Mouse (Mus musculus) liver, embryonic 13.5 days (tissue): ENCODE results near the gene Ccnyl1. TPM values are rescaled to one million over a fixed set of nuclear protein-coding genes. Genes with fewer than 3 reads are reported as not detected.
"Not testable (repeated sequence)": the region's sequence is repeated elsewhere in the genome, so short reads cannot be mapped to it uniquely, and the experiment has no call there.

Experiments
- ATAC-seq: fragments of 200-750 bp; cut with Nextera tagmentation; 2 replicates; pipeline ENCODE4 v1.8.0; 2017; ENCODE audit warnings: low read depth, mild to moderate bottlenecking, moderate number of reproducible peaks, moderate library complexity
- DNase-seq: peaks from one replicate; pipeline ENCODE4 v3.0.0; 2022
- H3K27ac ChIP-seq: fragments of 300-500 bp; sonication (generic); 2 replicates; pipeline ENCODE4 v1.5.1; 2015; ENCODE audit warnings: moderate library complexity, mild to moderate bottlenecking, inconsistent platforms
- H3K27me3 ChIP-seq: fragments of 300-500 bp; sonication (generic); 2 replicates; pipeline ENCODE4 v1.6.1; 2015; ENCODE audit warnings: mild to moderate bottlenecking, inconsistent platforms
- H3K36me3 ChIP-seq: fragments of 300-500 bp; sonication (generic); 2 replicates; pipeline ENCODE4 v1.6.1; 2015; ENCODE audit warnings: mild to moderate bottlenecking, inconsistent platforms
- H3K4me1 ChIP-seq: fragments of 300-500 bp; sonication (generic); replicated peaks from 2 replicates; pipeline ENCODE4 v1.6.1; 2015; ENCODE audit warnings: inconsistent platforms
- H3K4me2 ChIP-seq: fragments of 300-500 bp; sonication (generic); 2 replicates; pipeline ENCODE4 v1.6.1; 2015; ENCODE audit warnings: inconsistent platforms, mild to moderate bottlenecking, moderate library complexity
- H3K4me3 ChIP-seq: fragments of 300-500 bp; sonication (generic); replicated peaks from 2 replicates; pipeline ENCODE4 v1.5.1; 2015; ENCODE audit warnings: mild to moderate bottlenecking, inconsistent platforms
- H3K9ac ChIP-seq: fragments of 300-500 bp; sonication (generic); 2 replicates; pipeline ENCODE4 v1.6.1; 2015; ENCODE audit warnings: mild to moderate bottlenecking, inconsistent platforms
- H3K9me3 ChIP-seq: fragments of 300-500 bp; sonication (generic); replicated peaks from 2 replicates; pipeline ENCODE4 v1.6.1; 2016; ENCODE audit warnings: inconsistent platforms
- WGBS: fragments of 180-500 bp; shearing (Covaris S2); methylation state at CpG from one replicate; pipeline ENCODE4 v1.1.7; 2015; ENCODE audit not compliant: insufficient replicate concordance; 5-methylcytosine and 5-hydroxymethylcytosine counted together
- polyA plus RNA-seq: library from polyadenylated mRNA; unstranded; fragments of >200 nt; fragmentation: Nextera tagmentation; extraction: Ambion mirVana; gene quantifications from 2 replicates; pipeline ENCODE4 v1.2.1, GENCODE M21; 2015

The Ccnyl1 gene
- 0.87 and 1.1 TPM in 2 replicates for polyA plus RNA-seq

GRCm38 (mm10) chr1:64690213-64691013 lies at the start of gene Ccnyl1:
Gene Ccnyl1, plus strand, starts transcription at chr1:64690455.
- no peaks in the 10 kb centered on the region for H3K9me3 ChIP-seq
- H3K9ac ChIP-seq = peak within 1 kb of the TSS; percentile 90
- no peaks in the 10 kb centered on the region for H3K27me3 ChIP-seq
- under 1% methylated on average over 70 of the region's 71 CpGs for WGBS
- peak within 1 kb of the TSS; percentile 89 for H3K4me3 ChIP-seq
- ATAC-seq (peak; percentile 97), DNase-seq (peak; percentile 99)
- H3K27ac ChIP-seq = peak within 1 kb of the TSS; percentile 85
- peak within 1 kb of the TSS; percentile 98 for H3K4me2 ChIP-seq
- no peaks in the 10 kb centered on the region for H3K36me3 ChIP-seq
- H3K4me1 ChIP-seq = peaks cover 37% of the 10 kb centered on the region

GRCm38 (mm10) chr1:64641069-64641468 lies 49.2 kb upstream of the Ccnyl1 start:
- WGBS = 84% methylated on average over 6 of the region's 6 CpGs
- H3K4me3 ChIP-seq = no peak overlapping the region
- no peaks in the 10 kb centered on the region for H3K9me3 ChIP-seq
- ATAC-seq = no peak
- H3K4me2 ChIP-seq = no peak overlapping the region
- H3K27ac ChIP-seq = no peak overlapping the region
- no peaks in the 10 kb centered on the region for H3K36me3 ChIP-seq
- no peaks in the 10 kb centered on the region for H3K27me3 ChIP-seq
- no peak for DNase-seq
- H3K4me1 ChIP-seq = peaks cover 28% of the 10 kb centered on the region
- no peak overlapping the region for H3K9ac ChIP-seq

GRCm38 (mm10) chr1:64642541-64642940 lies 47.7 kb upstream of the Ccnyl1 start:
- H3K4me2 ChIP-seq, DNase-seq, H3K27ac ChIP-seq, H3K9ac ChIP-seq, ATAC-seq, H3K9me3 ChIP-seq, H3K36me3 ChIP-seq, H3K4me3 ChIP-seq, H3K27me3 ChIP-seq: not testable (repeated sequence)
- peaks cover 28% of the 10 kb centered on the region for H3K4me1 ChIP-seq
- WGBS = 89% methylated on average over 8 of the region's 8 CpGs

GRCm38 (mm10) chr1:64644513-64644912 lies 45.7 kb upstream of the Ccnyl1 start:
- no peak overlapping the region for H3K9ac ChIP-seq
- H3K4me1 ChIP-seq = peaks cover 11% of the 10 kb centered on the region
- no peak overlapping the region for H3K27ac ChIP-seq
- H3K36me3 ChIP-seq = no peaks in the 10 kb centered on the region
- WGBS = 76% methylated on average over 3 of the region's 3 CpGs
- no peak overlapping the region for H3K4me2 ChIP-seq
- no peaks in the 10 kb centered on the region for H3K9me3 ChIP-seq
- ATAC-seq (no peak), DNase-seq (no peak)
- H3K4me3 ChIP-seq = no peak overlapping the region
- H3K27me3 ChIP-seq = no peaks in the 10 kb centered on the region

GRCm38 (mm10) chr1:64649362-64650124 lies 40.7 kb upstream of the Ccnyl1 start:
- 69% methylated on average over 11 of the region's 11 CpGs for WGBS
- H3K36me3 ChIP-seq = no peaks in the 10 kb centered on the region
- no peak overlapping the region for H3K9ac ChIP-seq
- H3K27ac ChIP-seq = no peak overlapping the region
- no peaks in the 10 kb centered on the region for H3K9me3 ChIP-seq
- H3K4me3 ChIP-seq = no peak overlapping the region
- ATAC-seq = no peak
- DNase-seq = no peak
- no peaks in the 10 kb centered on the region for H3K27me3 ChIP-seq
- no peak overlapping the region for H3K4me2 ChIP-seq
- H3K4me1 ChIP-seq = peaks cover 6% of the 10 kb centered on the region; the same call in 1 of the 2 replicates

- H3K4me2 ChIP-seq = no peak overlapping the region
- ATAC-seq (no peak), DNase-seq (no peak)
- no peaks in the 10 kb centered on the region for H3K27me3 ChIP-seq
- no peaks in the 10 kb centered on the region for H3K4me1 ChIP-seq
- H3K27ac ChIP-seq = no peak overlapping the region
- 80% methylated on average over 6 of the region's 6 CpGs for WGBS
- H3K36me3 ChIP-seq = no peaks in the 10 kb centered on the region
- no peak overlapping the region for H3K9ac ChIP-seq
- no peak overlapping the region for H3K4me3 ChIP-seq
- H3K9me3 ChIP-seq = no peaks in the 10 kb centered on the region
These were observed 36.6 kb upstream of the Ccnyl1 start for GRCm38 (mm10) chr1:64653701-64654100.

- 49% methylated on average over 1 of the region's 1 CpGs for WGBS
- H3K9ac ChIP-seq = no peak overlapping the region
- no peaks in the 10 kb centered on the region for H3K27me3 ChIP-seq
- no peak overlapping the region for H3K4me2 ChIP-seq
- no peaks in the 10 kb centered on the region for H3K4me1 ChIP-seq
- no peaks in the 10 kb centered on the region for H3K9me3 ChIP-seq
- H3K4me3 ChIP-seq = no peak overlapping the region
- ATAC-seq = no peak
- no peak for DNase-seq
- no peaks in the 10 kb centered on the region for H3K36me3 ChIP-seq
- H3K27ac ChIP-seq = no peak overlapping the region
These were observed 34.8 kb upstream of the Ccnyl1 start for GRCm38 (mm10) chr1:64655415-64655814.

- no peak overlapping the region for H3K4me3 ChIP-seq
- DNase-seq (no peak), ATAC-seq (peak; percentile 70)
- no peaks in the 10 kb centered on the region for H3K4me1 ChIP-seq
- H3K27me3 ChIP-seq = no peaks in the 10 kb centered on the region
- no peak overlapping the region for H3K27ac ChIP-seq
- H3K36me3 ChIP-seq = no peaks in the 10 kb centered on the region
- H3K4me2 ChIP-seq = no peak overlapping the region
- WGBS = 63% methylated on average over 3 of the region's 3 CpGs
- H3K9ac ChIP-seq = no peak overlapping the region
- H3K9me3 ChIP-seq = no peaks in the 10 kb centered on the region
These were observed 33.7 kb upstream of the Ccnyl1 start for GRCm38 (mm10) chr1:64656423-64657129.

GRCm38 (mm10) chr1:64658876-64659275 lies 31.4 kb upstream of the Ccnyl1 start:
- no peaks in the 10 kb centered on the region for H3K4me1 ChIP-seq
- no peak overlapping the region for H3K27ac ChIP-seq
- H3K36me3 ChIP-seq = no peaks in the 10 kb centered on the region
- no peaks in the 10 kb centered on the region for H3K9me3 ChIP-seq
- WGBS = 37% methylated on average over 7 of the region's 7 CpGs
- no peak for DNase-seq
- no peak overlapping the region for H3K9ac ChIP-seq
- H3K27me3 ChIP-seq = no peaks in the 10 kb centered on the region
- no peak for ATAC-seq
- no peak overlapping the region for H3K4me2 ChIP-seq
- H3K4me3 ChIP-seq = no peak overlapping the region

- ATAC-seq (no peak), DNase-seq (no peak)
- Histone ChIP-seq H3K9ac (no peak overlapping the region), H3K27ac (no peak overlapping the region), H3K9me3 (no peaks in the 10 kb centered on the region), H3K27me3 (no peaks in the 10 kb centered on the region), H3K36me3 (no peaks in the 10 kb centered on the region), H3K4me2 (no peak overlapping the region), H3K4me3 (no peak overlapping the region), H3K4me1 (no peaks in the 10 kb centered on the region)
- 68% methylated on average over 2 of the region's 2 CpGs for WGBS
These were observed 23.1 kb upstream of the Ccnyl1 start for GRCm38 (mm10) chr1:64667111-64667633.

GRCm38 (mm10) chr1:64669451-64669850 lies 20.8 kb upstream of the Ccnyl1 start:
- WGBS = 66% methylated on average over 2 of the region's 2 CpGs
- no peak overlapping the region for H3K27ac ChIP-seq

More at GRCm38 (mm10) chr1:64669451-64669850, 20.8 kb upstream of the Ccnyl1 start:
- Histone ChIP-seq H3K4me3 (no peak overlapping the region), H3K27me3 (no peaks in the 10 kb centered on the region), H3K9ac (no peak overlapping the region), H3K36me3 (no peaks in the 10 kb centered on the region), H3K9me3 (no peaks in the 10 kb centered on the region), H3K4me1 (no peaks in the 10 kb centered on the region), H3K4me2 (no peak overlapping the region)
- DNase-seq = no peak
- no peak for ATAC-seq
